Mouse (Mus musculus): ENCODE measurements around the gene Upf1.

The Upf1 gene

DNA sequence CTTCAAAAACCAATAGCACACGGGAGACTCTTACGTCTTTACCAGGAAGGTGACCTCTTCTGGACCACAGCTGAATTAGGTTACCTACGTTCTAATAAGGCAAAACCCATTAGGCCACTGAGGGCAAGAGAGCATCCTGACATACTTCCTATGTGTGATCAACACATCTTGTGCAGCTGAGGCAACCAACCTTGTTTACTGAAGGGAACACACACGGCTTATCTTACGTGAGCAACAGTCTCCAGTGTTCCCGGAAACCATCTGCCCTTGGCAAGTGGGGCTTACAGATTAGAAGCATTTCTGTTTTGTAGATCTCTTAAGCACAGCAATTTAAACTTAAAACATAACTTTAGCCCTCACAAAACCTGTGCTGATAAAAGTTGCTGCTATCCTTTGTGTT is 25.6 kb downstream of the Upf1 start:
- DNase-seq (ENCODE audit: low spot score in 2 of 2) = no peak

DNA sequence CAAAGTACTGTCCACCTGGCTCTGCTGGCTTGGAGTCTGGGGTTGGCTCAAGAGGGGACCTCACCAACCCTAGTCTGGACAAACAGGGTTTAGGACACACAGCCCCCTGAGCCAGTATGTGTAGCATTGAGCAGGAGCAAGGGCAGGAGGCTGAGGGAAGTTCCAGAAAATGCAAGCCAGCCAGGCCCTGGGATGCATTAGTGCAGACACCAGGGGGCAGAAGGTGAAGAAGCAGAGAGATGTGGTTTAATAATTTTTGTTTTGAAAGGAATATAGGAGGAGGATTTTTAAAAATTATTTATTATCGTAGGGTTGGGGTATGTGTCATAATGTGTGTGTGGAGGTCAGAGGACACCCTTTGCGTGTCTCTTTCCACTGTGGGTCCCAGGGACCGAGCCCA is 29.4 kb downstream of the Upf1 start:
- DNase-seq (ENCODE audit: low spot score in 2 of 2) = no peak

DNA sequence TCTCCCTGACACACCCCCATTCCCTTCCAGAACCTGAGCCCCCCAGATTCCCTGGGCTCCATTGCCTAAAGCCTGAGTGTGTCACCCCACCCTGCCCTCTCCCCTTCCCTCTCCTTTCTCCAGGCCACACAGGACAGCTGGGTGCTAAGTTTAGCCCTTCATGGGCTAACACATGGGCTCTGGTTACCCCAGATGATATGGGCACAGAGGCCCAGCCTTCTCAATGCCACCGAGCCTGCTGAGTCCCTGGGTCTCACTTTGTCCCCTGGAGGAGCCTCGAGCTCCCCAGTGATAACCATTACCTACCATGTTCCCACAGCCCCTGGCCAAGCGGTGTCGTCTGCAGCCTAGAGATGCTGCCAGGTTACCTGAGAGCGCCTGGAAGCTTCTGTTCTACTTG is 35.2 kb downstream of the Upf1 start:
- peak in 1 of 2 experiments; percentile 21 for DNase-seq (ENCODE audit: low spot score in 2 of 2)

DNA sequence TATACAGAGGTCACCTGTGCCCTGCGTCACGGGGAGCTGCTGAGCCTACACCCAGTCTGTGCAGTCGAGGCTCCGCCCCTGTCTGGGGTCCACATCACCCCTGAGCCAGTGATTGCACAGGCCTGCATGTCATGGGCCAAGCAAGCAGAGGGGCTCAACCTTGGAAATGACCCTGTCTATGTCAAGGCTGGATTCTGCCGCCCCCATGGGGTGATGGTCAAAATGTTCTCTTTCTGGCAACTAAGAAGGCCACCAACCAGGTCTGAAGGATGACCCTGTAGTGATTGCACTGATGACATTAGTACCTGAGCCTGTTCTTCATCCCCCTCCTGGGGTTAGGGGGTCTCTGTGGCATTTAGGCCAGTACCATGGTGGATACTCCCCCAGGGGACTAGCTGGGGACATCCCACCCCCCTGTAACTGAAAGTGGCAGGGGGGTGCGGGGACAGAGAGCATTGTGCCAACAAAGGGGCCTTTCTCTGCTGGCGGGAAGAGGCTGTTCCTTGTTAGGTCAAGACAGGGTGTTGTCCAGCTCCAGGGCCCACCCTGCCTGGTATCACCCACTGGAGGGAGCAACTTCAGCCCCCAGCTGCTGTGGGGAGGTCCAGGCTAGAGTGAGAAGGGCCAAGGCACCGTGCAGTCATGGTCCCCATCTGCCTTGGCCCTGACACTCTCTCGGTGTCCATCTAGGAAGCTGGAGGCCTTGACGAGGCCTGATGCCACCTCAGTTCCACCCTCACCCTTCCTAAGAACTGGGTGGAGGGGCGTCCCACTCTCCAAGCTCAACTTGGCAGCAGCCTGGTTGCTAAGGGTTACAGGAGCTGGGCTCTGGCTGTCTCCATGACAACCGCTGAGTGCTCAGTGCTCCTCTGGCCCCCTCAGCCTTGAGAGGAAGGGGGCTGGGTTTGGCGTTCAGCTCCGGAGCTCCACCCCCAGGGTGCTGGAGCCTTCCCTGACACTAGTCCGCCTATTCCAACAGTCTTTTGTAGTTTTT is 36.3 kb downstream of the Upf1 start:
- peak; percentile 96 to 98 for DNase-seq (ENCODE audit: low spot score in 2 of 2)

DNA sequence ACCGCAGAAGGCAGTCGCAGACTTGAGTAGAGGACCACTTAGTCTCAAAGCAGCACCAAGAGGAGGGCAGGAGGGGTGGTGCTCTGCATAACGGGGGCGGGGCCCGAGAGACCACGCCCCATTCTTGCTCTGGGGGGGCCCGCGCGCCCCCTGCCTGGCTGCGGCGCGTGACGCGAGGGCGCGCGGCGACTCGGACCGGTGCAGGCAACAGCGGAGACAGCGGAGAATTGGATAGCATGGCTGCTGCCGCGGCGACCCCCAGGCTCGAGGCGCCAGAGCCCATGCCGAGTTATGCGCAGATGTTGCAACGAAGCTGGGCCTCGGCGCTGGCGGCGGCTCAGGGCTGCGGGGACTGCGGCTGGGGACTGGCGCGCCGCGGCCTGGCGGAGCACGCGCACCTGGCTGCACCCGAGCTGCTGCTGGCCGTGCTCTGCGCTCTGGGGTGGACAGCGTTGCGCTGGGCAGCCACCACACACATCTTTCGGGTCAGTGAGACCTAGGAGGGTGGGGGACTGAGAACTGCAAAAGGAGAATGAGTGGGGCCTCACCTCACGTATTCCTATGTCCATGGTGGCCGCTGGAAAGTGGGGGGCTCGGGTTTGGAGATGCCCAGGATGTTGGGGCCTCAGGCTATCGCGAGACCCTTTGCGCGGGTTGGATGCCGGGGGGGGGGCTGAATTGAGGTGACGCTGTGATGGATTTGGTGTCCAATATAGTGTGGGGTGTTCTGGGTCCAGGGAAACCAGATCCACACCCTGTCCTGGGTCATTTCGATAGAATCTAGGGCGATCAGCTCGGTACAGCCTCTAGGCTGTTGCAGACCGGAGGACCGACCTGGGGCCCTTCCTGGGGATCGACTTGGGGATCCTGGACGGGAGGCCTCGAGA is 37.2 kb downstream of the Upf1 start, which contains the start of gene Cers1:
Gene Cers1, plus strand, starts transcription at position 152 of the 887 bp plus-strand sequence.
- DNase-seq (ENCODE audit: low spot score in 2 of 2) = peak; percentile 91 to 92

DNA sequence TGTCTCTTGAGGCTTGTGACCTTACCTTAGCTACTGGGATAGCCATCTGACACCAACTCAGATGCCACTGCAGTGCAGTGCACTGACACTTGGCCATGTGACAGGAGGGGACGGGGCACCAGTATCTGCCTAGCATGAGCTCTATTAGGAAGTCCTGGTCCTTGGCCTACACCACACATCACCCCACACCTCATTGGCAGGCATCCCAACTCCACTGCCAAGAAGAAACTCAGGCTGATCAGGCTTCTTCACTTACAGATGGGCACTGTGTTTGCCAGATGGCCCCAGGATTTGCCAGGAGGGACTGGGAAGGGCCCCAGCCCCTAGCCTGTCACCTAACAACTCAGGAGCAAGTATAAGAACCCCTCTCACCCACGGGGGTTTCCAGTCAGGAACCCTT is 39.7 kb downstream of the Upf1 start:
- DNase-seq (ENCODE audit: low spot score in 2 of 2) = peak; percentile 36 to 63

DNA sequence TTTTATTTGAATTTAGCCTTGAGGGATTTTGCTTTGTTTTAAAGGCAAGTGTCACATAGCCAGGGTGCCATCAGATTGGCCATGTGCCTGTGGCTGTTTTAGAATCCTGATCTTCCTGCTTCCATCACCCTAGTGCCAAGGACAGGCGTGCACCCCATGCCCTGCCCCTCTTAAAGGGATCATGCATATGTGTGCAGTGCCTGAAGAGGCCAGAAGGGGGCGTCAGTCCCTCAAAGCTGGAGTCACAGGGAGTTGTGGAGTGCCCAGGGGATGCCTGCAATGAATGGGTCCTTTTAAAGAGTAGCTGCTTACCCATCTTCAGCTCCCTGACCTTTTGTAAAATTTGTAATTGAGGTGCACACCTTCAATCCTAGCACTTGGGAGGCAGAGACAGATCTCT is 43.8 kb downstream of the Upf1 start:
- no peak for DNase-seq (ENCODE audit: low spot score in 2 of 2)

DNA sequence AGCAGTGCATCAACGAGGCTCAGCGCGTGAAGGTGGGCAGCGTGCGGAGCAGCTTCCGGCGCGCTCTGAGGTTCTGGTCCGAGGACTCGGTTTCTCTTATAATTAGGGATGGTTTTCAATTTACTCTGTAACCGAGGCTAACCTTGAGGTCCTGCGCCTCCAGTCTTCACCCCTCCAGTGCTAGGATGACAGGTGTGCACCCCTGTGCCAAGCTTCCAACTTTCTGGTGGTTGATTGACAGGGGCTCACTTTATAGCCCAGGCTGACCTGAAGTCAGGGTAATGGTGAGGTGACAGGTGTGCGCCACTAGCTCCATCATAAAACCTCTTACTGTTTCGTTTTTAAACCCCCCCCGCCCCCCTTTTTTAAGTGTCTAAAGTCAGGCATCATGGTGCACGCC is 50.2 kb downstream of the Upf1 start:
- DNase-seq (ENCODE audit: low spot score in 2 of 2) = no peak

DNA sequence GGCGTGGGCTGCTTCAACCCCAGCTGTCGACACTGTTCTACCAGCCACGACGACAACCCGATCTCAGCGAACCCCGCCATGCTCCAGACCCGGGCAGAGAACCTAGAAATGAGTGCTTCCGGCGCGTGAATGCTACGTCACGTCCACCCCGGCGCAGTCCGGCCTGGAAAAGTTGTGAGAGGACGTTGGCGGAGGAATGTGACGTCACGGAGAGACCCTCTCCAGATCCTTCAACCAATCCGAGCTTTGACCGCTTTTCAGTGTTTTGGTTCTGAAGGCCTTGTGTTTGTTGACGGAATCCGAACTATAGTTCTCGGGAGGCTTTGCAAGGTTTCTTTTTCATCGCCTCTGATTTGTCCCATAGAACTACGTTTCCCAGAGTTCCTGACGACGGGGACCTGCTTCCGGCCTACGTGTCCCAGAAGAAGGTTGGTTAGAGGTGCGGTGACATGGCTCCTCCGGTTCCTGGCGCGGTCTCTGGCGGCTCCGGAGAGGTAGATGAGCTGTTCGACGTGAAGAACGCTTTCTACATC is 50.7 kb downstream of the Upf1 start, which contains the start of the genes Ddx49 and Cope:
Gene Ddx49, minus strand, starts transcription at position 132 of the 533 bp plus-strand sequence.
Gene Cope, plus strand, starts transcription at position 161 of the 533 bp plus-strand sequence.
- peak; percentile 97 to 98 for DNase-seq (ENCODE audit: low spot score in 2 of 2)

DNA sequence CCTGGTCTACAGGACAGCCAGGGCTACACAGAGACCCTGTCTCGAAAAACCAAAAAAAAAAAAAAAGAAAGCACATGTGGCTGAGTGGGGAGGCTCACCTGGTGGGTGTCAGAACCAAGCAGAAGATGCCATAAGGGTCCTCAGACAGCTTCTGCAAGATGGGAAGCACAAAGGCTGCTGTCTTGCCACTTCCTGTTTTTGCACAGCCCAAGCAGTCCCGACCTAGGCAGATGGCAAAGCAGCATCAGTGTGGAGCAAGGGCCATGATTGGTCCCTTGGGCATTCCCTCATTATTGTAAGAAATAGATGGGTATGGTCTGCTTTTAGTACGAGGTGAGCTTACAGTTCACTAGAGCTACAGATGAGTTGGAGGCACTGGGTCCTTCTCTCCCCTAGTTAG is 52.2 kb downstream of the Upf1 start:
- no peak for DNase-seq (ENCODE audit: low spot score in 2 of 2)

DNA sequence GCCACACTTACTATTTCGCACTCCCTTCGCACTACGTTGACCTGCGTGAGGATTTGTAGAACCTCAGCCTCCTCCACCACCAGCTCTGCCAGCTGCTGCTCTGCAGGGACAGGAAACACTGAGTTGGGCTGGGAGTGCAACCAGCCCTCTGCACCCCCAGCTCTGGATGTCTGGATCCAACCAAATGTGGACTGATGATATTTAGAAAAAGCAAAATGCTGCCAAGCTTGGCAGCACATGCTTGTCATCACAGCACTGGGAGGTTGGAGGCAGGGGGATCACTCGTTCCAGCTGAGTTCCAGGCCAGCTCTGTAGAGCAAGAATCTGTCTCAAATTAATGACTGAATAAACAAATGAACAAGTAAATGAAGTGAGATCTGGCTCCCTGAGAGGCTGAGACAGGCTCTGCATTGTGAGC is 59.1 kb downstream of the Upf1 start:
- no peak for DNase-seq (ENCODE audit: low spot score in 2 of 2)

DNA sequence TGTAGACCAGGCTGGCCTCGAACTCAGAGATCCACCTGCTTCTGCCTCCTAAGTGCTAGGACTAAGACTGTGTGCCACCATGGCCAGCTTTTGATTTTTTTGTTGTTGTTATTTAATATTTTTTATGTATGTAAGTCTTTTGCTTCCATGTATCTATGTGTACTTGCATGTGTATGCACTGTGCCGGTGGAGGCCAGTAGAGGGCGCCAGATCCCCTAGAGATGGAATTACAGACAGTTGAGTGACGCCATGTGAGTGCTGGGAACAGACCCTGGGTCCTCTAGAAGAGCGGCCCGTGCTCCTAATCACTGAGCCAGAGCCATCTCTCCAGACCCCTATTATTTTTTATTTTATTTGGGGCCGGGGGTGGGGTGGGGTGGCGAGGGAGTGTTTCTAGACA is 66.3 kb downstream of the Upf1 start:
- DNase-seq (ENCODE audit: low spot score in 2 of 2) = no peak

DNA sequence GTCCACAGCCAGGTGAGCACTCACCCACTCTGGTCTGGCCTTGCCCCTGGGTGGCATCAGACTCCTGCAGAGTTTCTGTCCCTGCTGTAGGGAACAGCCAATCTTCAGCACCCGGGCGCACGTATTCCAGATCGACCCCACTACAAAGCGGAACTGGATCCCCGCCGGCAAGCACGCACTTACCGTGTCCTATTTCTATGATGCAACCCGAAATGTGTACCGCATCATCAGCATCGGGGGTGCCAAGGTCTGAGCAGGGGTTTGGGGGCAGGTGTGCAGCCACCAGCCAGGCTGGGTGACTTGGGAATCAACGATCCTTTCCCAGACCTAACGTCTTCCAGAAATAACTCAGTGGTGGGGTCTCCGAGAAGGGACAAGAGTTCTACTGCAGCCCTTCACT is 67.8 kb downstream of the Upf1 start:
- DNase-seq (ENCODE audit: low spot score in 2 of 2) = no peak

DNA sequence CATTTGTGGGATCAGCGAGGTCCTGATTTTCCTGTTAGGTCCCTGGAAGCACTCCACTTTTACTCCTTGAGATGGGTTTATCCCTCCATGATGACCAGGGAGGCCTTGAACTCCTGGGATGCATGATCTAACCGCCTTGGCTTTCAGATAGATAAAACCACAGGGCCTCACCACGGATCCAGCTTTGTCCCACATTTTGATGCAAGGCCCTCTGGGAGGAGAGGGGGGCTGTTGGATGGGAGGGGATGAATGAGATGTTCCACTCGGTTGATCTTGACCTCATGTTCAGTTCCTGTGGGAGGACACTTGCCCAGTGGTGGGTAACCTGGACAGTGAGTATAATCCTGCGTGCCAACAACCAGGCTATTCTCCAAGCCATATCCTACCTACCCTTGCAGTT is 68.7 kb downstream of the Upf1 start:
- no peak for DNase-seq (ENCODE audit: low spot score in 2 of 2)

DNA sequence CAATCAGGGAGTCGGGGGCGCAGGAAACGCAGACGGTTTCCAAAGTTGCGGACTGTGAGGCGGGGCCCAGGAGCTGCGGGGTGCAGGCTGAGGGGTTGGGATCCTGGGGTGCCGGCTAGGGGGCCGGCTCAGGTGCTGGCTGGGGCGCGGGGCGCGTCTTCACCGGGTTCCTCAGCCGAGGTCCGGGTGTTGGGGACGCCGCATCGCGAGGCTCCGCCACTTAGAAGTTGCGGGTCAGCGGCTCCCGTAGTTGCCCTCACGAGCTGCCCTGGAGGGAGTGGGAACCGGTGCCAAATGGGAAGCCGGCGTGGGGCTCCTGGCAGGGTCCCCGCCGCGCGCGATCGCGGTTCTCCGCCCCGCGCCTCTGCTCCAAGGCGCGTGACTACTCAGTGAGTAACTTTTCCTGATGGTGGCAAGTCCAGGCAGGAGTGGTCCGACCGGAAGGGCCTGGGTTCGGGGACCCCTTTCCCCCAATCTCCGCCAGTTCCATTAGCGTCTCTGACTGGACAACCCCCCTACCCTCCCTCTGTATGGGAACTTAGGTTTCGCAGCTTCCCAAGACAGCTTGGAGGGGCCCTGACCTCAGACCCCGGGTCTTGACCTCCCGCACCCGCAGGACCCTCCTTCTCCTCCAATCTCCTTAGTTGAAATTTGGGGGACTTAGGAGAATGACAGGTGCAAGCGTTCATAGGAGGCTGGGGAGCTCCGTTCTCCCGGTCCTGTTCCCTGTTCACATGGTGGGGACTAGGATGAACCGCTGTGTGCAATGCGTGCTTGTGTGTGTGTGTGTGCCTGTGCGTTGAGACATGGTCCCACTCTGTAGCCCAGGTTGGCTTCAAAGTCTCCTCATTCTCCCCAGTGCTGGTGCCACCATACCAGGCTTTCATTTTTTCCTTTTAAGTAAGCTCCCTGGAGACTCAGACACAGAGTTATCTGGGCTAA is 69.7 kb downstream of the Upf1 start:
- DNase-seq (ENCODE audit: low spot score in 2 of 2) = no peak

DNA sequence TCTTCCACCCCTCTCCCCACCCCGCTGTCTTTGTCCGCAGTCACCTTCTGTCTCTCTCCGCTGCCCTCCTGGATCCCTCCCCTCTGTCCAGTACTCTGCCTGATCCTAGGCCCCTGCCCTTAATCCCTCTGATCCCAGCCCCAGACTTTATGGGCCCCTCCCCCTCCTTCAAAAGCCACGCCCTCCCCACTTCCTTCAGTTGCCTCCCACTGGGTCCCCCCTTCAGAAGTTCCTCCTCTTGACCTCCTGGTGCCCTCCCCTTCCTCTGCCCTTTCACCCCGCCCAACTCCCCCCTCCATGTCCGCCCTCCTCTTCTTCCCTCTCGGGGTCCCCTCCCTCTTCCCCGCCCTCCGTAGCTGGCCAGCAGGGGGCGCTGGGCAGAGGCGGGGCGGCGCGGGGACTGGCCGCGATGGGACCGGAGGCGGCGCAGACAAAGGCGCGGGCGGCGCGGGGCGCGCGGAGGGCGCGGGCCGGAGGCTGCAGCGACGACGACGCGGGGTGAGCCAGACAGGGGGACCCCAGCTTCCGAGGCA is 70.4 kb downstream of the Upf1 start, which contains the start of gene Homer3:
Gene Homer3, plus strand, starts transcription at position 225 of the 533 bp plus-strand sequence.
- DNase-seq (ENCODE audit: low spot score in 2 of 2) = peak; percentile 85 to 86

Measured in right cerebral cortex, postnatal 10 days (tissue).